10 mouse cellular contexts compared by ENCODE assay signal in genomic region chr13:37506701-37507100, GRCm38 (mm10).
A peak's percentile ranks its signal among the peaks of the same experiment; 100 is the strongest.
DNase-seq lines count a peak whose midpoint lies in the region; ATAC-seq and TF ChIP-seq lines count a peak whose summit lies in the region.
"Had no signal": no experiment of that assay in that cellular context is flagged by ENCODE, and none has a peak within 500 bp of the region (broad histone marks: within the 10 kb centered on the region; RNA-seq: fewer than 3 reads in every experiment).

No protein-coding gene starts in this region.

- no peaks in the 10 kb centered on the region for H3K9me3 ChIP-seq in heart, embryonic 15.5 days (replicated peaks)
- no peaks in the 10 kb centered on the region for H3K9me3 ChIP-seq in lung, embryonic 14.5 days (ENCODE audit: low read depth, low read length)
- no peaks in the 10 kb centered on the region for H3K9me3 ChIP-seq in intestine, embryonic 16.5 days (ENCODE audit: control insufficient read depth, low read length)
- H3K9me3 ChIP-seq: hindbrain, embryonic 12.5 days had no signal

- ATAC-seq in heart, embryonic 15.5 days (replicated peaks; ENCODE audit: insufficient number of reproducible peaks, insufficient read depth, low FRiP score, low read depth) = no peak
- ATAC-seq in lung, embryonic 14.5 days (ENCODE audit: insufficient read depth) = no peak
- ATAC-seq in intestine, embryonic 16.5 days = no peak

- H3K4me2 ChIP-seq in heart, embryonic 15.5 days = no peak overlapping the region
- no peak overlapping the region for H3K4me2 ChIP-seq in lung, embryonic 14.5 days
- no peak overlapping the region for H3K4me2 ChIP-seq in intestine, embryonic 16.5 days (ENCODE audit: low read depth, low read length)
- H3K4me2 ChIP-seq: hindbrain, embryonic 12.5 days had no signal

- no peak overlapping the region for H3K4me3 ChIP-seq in heart, embryonic 15.5 days
- no peak overlapping the region for H3K4me3 ChIP-seq in lung, embryonic 14.5 days (ENCODE audit: low read depth, low read length)
- H3K4me3 ChIP-seq in lung, adult 2 months (replicated peaks; ENCODE audit: extremely low read depth, low read depth, low read length) = no peak overlapping the region
- no peak overlapping the region for H3K4me3 ChIP-seq in brown adipose tissue, adult 24 weeks (ENCODE audit: insufficient read depth, low read depth, low read length)
- H3K4me3 ChIP-seq in intestine, embryonic 16.5 days (ENCODE audit: low read length) = no peak overlapping the region
- H3K4me3 ChIP-seq: hindbrain, embryonic 12.5 days had no signal

- H3K36me3 ChIP-seq in heart, embryonic 15.5 days = no peaks in the 10 kb centered on the region
- no peaks in the 10 kb centered on the region for H3K36me3 ChIP-seq in lung, embryonic 14.5 days (ENCODE audit: insufficient read depth)
- no peaks in the 10 kb centered on the region for H3K36me3 ChIP-seq in intestine, embryonic 16.5 days (ENCODE audit: control insufficient read depth, insufficient read depth, low read length)
- H3K36me3 ChIP-seq: hindbrain, embryonic 12.5 days had no signal

- H3K27ac ChIP-seq in heart, embryonic 15.5 days = peak overlapping the region; percentile 72
- H3K27ac ChIP-seq in lung, embryonic 14.5 days (ENCODE audit: low read depth) = peak overlapping the region; percentile 79
- peak overlapping the region; percentile 92 for H3K27ac ChIP-seq in brown adipose tissue, adult 24 weeks (replicated peaks; ENCODE audit: low read depth, low read length)
- H3K27ac ChIP-seq in intestine, embryonic 16.5 days (ENCODE audit: low read length) = peak overlapping the region; percentile 70
- H3K27ac ChIP-seq: hindbrain, embryonic 12.5 days had no signal

- no peak overlapping the region for H3K9ac ChIP-seq in heart, embryonic 15.5 days
- H3K9ac ChIP-seq in lung, embryonic 14.5 days = no peak overlapping the region
- H3K9ac ChIP-seq in intestine, embryonic 16.5 days (ENCODE audit: low read depth, low read length) = 0 out of 2 replicates have a peak overlapping the region, but pooled peaks have one; percentile 8

- no peak for DNase-seq in heart, postnatal 4 days
- DNase-seq in lung, embryonic 14.5 days = no peak
- DNase-seq in lung, adult 2 months = no peak
- no peak for DNase-seq in left cerebral cortex, postnatal 14 days (ENCODE audit: low spot score in 2 of 2)
- DNase-seq in layer of hippocampus, postnatal 25 days (ENCODE audit: extremely low spot score in 1 of 2, low spot score in 1 of 2) = no peak
- DNase-seq: cerebellum, postnatal 25 days had no signal

- 69% methylated on average over 8 of the region's 8 CpGs for WGBS in heart, embryonic 15.5 days
- WGBS in lung, embryonic 14.5 days = 62% methylated on average over 8 of the region's 8 CpGs
- WGBS in lung, adult 2 months = 34% methylated on average over 8 of the region's 8 CpGs
- 59% methylated on average over 8 of the region's 8 CpGs for WGBS in intestine, embryonic 16.5 days

- H3K27me3 ChIP-seq in heart, embryonic 15.5 days = no peaks in the 10 kb centered on the region
- no peaks in the 10 kb centered on the region for H3K27me3 ChIP-seq in lung, embryonic 14.5 days (ENCODE audit: insufficient read depth, low read length)
- H3K27me3 ChIP-seq in intestine, embryonic 16.5 days (replicated peaks; ENCODE audit: control insufficient read depth, insufficient read depth, low read length) = no peaks in the 10 kb centered on the region
- H3K27me3 ChIP-seq: hindbrain, embryonic 12.5 days had no signal

- TF ChIP-seq CTCF in lung, embryonic 14.5 days (IDR thresholded peaks at IDR 0.05; ENCODE audit: low read depth) = no peak
- no peak for TF ChIP-seq CTCF in lung, adult 2 months (IDR thresholded peaks at IDR 0.05; ENCODE audit: insufficient read depth, low read length)

- H3K4me1 ChIP-seq in heart, embryonic 15.5 days (replicated peaks) = peaks cover 51% of the 10 kb centered on the region
- H3K4me1 ChIP-seq in lung, embryonic 14.5 days (ENCODE audit: insufficient read depth) = peaks cover 49% of the 10 kb centered on the region
- peaks cover 46% of the 10 kb centered on the region for H3K4me1 ChIP-seq in lung, adult 2 months (ENCODE audit: control insufficient read depth, insufficient read depth, low read length)
- H3K4me1 ChIP-seq in brown adipose tissue, adult 24 weeks (ENCODE audit: control insufficient read depth, insufficient read depth, insufficient read length, low read length) = peaks cover 44% of the 10 kb centered on the region
- peaks cover 31% of the 10 kb centered on the region for H3K4me1 ChIP-seq in intestine, embryonic 16.5 days (ENCODE audit: control insufficient read depth, insufficient read depth, low read length)

- intact Hi-C loops in left cerebral cortex, postnatal 14 days (cut with DNase I) = no loop called here

- TF ChIP-seq POLR2A in lung, adult 2 months (IDR thresholded peaks at IDR 0.05; ENCODE audit: borderline replicate concordance, extremely low read depth, low read depth, low read length) = no peak
